Mouse (Mus musculus) heart, embryonic 14.5 days (tissue): ENCODE measurements around the gene Peak1. TPM values are rescaled to one million over a fixed set of nuclear protein-coding genes. Genes with fewer than 3 reads are reported as not detected.

Experiments used
- ATAC-seq: fragments of 200-750 bp; cut with Nextera tagmentation; 2 replicates; pipeline ENCODE4 v1.8.0; 2017; ENCODE audit warnings: low read depth, moderate TSS enrichment; ENCODE audit not compliant: insufficient number of reproducible peaks, insufficient read depth, low FRiP score
- H3K27ac ChIP-seq, 2 experiments: fragments of 200-500 bp in 1 of 2; fragments of 300-500 bp in 1 of 2; sonication (generic) in 1 of 2; replicated peaks in 1 of 2; 2 replicates each; pipeline ENCODE4 v1.5.1; 2012 to 2014; ENCODE audit warnings: low read depth in 2 of 2, low read length in 2 of 2, control low read depth in 1 of 2, mild to moderate bottlenecking in 1 of 2, mixed read lengths in 1 of 2; ENCODE audit not compliant: control insufficient read depth in 1 of 2, insufficient read depth in 1 of 2
- H3K27me3 ChIP-seq: fragments of 300-500 bp; sonication (generic); 2 replicates; pipeline ENCODE4 v1.6.1; 2014; ENCODE audit warnings: mild to moderate bottlenecking, low read length, control low read depth; ENCODE audit not compliant: control insufficient read depth, insufficient read depth
- H3K36me3 ChIP-seq: fragments of 300-500 bp; sonication (generic); 2 replicates; pipeline ENCODE4 v1.6.1; 2014; ENCODE audit warnings: mild to moderate bottlenecking, control low read depth, low read length, mixed read lengths; ENCODE audit not compliant: control insufficient read depth, insufficient read depth
- H3K4me1 ChIP-seq, 2 experiments: fragments of 200-500 bp in 1 of 2; fragments of 300-500 bp in 1 of 2; sonication (generic) in 1 of 2; 2 replicates each; pipeline ENCODE4 v1.6.1; 2012 to 2014; ENCODE audit warnings: low read length in 2 of 2, control low read depth in 1 of 2, mixed read lengths in 1 of 2; ENCODE audit not compliant: control insufficient read depth in 2 of 2, insufficient read depth in 2 of 2
- H3K4me2 ChIP-seq: fragments of 300-500 bp; sonication (generic); 2 replicates; pipeline ENCODE4 v1.6.1; 2014; ENCODE audit warnings: mild to moderate bottlenecking, low read length
- H3K4me3 ChIP-seq, 2 experiments: fragments of 200-500 bp in 1 of 2; fragments of 300-500 bp in 1 of 2; sonication (generic) in 1 of 2; 2 replicates each; pipeline ENCODE4 v1.5.1; 2012 to 2014; ENCODE audit warnings: low read length in 2 of 2, mild to moderate bottlenecking in 2 of 2, control low read depth in 1 of 2, low read depth in 1 of 2, moderate library complexity in 1 of 2; ENCODE audit not compliant: control insufficient read depth in 1 of 2, insufficient read depth in 1 of 2
- H3K9ac ChIP-seq: fragments of 300-500 bp; sonication (generic); 2 replicates; pipeline ENCODE4 v1.6.1; 2014; ENCODE audit warnings: mild to moderate bottlenecking, low read length
- H3K9me3 ChIP-seq: fragments of 300-500 bp; sonication (generic); 2 replicates; pipeline ENCODE4 v1.6.1; 2016; ENCODE audit warnings: low read length, control low read depth; ENCODE audit not compliant: control insufficient read depth
- WGBS: fragments of 180-500 bp; shearing (Covaris S2); extraction: QIAGEN DNeasy Blood & Tissue Kit; methylation state at CpG from one replicate; pipeline ENCODE4 v1.1.7; 2014; 5-methylcytosine and 5-hydroxymethylcytosine counted together
- polyA plus RNA-seq: library from polyadenylated mRNA; unstranded; fragments of >200 nt; fragmentation: Nextera tagmentation; extraction: Ambion mirVana; gene quantifications from 2 replicates; pipeline ENCODE4 v1.2.1, GENCODE M21; 2014

The Peak1 gene
- polyA plus RNA-seq, 1 experiment from 2014 or later, result 22.4 TPM

DNA sequence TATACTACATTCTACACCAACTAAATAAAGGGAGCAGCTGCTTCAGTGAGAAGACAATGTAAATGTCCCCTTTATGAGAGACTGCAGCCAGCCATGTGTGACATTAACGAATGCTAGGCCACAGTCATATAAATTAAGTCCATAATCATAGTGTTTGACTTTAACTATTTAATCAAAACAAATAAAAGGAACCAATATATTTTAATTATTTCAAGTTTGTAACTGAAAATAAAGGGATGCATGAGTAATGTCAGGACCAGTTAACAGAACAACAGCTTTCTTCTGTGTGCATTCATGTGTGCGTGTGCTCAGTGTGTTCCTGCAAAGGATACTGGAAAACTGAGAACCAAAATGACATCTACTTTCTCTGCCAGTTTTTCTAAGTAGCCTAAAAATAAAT, 113.3 kb downstream of the Peak1 start:
- peaks cover 0 to 3% of the 10 kb centered on the region in 2 experiments; a peak in 1 of 4 replicates for H3K4me1 ChIP-seq
- no peak overlapping the region for H3K4me3 ChIP-seq
- H3K36me3 ChIP-seq, result no peaks in the 10 kb centered on the region
- H3K9ac ChIP-seq, result no peak overlapping the region
- H3K27ac ChIP-seq, result no peak overlapping the region
- ATAC-seq, result no peak
- 89% methylated on average over 2 of the region's 2 CpGs for WGBS
- no peak overlapping the region for H3K4me2 ChIP-seq
- H3K9me3 ChIP-seq, result no peaks in the 10 kb centered on the region
- H3K27me3 ChIP-seq, result no peaks in the 10 kb centered on the region

DNA sequence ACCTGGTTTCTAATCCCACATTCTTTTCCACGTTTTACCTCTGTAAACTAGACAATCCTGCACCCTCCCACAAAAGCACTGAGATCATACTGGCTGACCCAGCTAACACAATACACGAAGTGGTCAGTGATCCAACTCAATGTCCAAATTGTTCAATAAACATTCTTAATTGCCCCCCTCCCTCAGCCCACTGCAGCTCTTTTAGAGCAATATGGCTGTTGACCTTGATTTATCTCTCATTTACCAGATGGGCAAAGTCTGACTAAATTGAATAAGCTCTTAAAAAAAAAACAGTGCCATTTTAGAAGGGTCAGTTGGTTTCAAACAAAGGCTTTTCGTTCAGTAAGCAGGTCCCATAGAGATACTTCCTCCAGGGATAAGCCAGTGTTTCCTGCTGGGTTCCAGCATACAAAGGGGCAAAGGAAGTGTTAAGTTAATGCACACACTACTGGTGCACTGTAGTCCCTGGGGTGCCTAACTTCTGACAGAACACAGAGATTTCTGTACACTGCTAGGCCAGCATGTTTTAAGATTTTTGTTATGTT, 114.9 kb downstream of the Peak1 start:
- H3K4me3 ChIP-seq, result no peak overlapping the region
- peaks cover 2 to 11% of the 10 kb centered on the region in 2 experiments; a peak in 3 of 4 replicates for H3K4me1 ChIP-seq
- no peak for ATAC-seq
- peak overlapping the region in 1 of 2 experiments; percentile 33; a peak in 1 of 4 replicates for H3K27ac ChIP-seq
- no peaks in the 10 kb centered on the region for H3K27me3 ChIP-seq
- no peak overlapping the region for H3K4me2 ChIP-seq
- H3K9me3 ChIP-seq, result no peaks in the 10 kb centered on the region
- no peaks in the 10 kb centered on the region for H3K36me3 ChIP-seq
- H3K9ac ChIP-seq, result no peak overlapping the region
- WGBS, result 64% methylated on average over 3 of the region's 3 CpGs

DNA sequence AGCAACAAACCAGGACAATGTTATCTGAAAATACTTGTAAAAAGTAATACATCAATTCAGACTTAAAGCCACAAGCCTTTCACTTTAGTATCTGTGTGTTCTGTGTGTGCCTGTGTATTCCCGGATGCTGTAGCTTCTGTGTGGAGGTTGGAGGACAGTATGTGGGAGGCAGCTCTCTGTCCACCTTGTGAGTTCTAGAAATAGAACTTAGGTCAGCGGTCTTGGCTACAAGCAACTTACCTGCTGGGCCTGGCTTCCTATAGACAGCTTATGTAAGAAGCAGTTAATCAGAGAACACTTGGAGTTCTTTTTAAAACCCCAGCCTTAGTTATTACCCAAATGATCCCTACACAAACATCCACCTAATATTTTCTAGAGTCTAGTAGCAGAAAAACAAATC, 127.8 kb downstream of the Peak1 start:
- Histone ChIP-seq H3K4me2 (no peak overlapping the region), H3K36me3 (no peaks in the 10 kb centered on the region), H3K27ac (no peak overlapping the region), H3K4me3 (no peak overlapping the region), H3K9ac (no peak overlapping the region), H3K4me1 (no peaks in the 10 kb centered on the region), H3K9me3 (no peaks in the 10 kb centered on the region), H3K27me3 (no peaks in the 10 kb centered on the region)
- no peak for ATAC-seq
- WGBS, result 53% methylated on average over 2 of the region's 2 CpGs

DNA sequence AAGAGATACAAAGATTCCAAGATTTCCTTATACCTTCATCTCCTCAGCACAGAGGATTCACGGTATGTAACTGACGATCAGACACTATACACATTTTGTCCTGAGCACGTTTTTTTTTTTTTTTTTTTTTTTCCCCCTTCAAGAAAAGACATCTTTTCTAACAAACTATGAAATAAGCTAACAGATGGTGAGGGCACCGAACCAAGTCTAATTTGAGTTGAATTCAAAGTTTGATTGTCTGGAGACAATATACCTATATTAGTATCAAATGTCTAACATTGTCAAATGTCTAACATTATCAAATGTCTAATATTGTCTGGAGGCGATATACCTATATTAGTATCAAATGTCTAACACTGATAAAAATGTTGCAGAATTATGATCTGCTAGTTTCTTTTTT, 135.4 kb downstream of the Peak1 start:
- Histone ChIP-seq H3K4me1 (peaks cover 3 to 9% of the 10 kb centered on the region in 2 experiments; a peak in 3 of 4 replicates), H3K9ac (no peak overlapping the region), H3K4me3 (no peak overlapping the region), H3K9me3 (no peaks in the 10 kb centered on the region), H3K4me2 (no peak overlapping the region), H3K27me3 (no peaks in the 10 kb centered on the region), H3K36me3 (peaks cover 5% of the 10 kb centered on the region; the same call in 1 of the 2 replicates), H3K27ac (no peak overlapping the region)
- ATAC-seq, result no peak
- 86% methylated on average over 5 of the region's 5 CpGs for WGBS

DNA sequence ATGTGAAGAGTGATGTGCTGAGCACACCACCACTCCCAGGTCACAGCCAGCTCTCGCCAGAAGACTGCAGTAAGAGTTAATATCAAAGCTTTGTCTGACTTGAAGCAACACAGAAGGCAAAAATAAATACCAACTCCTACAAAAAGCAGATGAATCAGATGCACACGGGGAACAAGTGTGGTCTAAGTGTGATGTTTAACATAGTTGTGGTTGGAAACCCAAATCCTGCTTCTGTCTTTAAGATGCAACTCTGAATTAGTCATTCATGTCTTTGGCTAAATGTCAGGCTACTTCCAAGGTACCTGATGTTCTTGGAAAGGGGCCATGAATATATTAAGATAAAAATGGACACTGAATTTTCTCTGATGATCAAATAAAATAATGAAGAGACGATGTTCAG, 144.3 kb downstream of the Peak1 start:
- ATAC-seq, result no peak
- Histone ChIP-seq H3K4me3 (no peak overlapping the region), H3K9me3 (no peaks in the 10 kb centered on the region), H3K27ac (no peak overlapping the region), H3K36me3 (0 out of 2 replicates have a peak, but pooled peaks cover 4% of the 10 kb centered on the region), H3K4me2 (no peak overlapping the region), H3K27me3 (no peaks in the 10 kb centered on the region), H3K9ac (no peak overlapping the region), H3K4me1 (no peaks in the 10 kb centered on the region)
- 84% methylated on average over 3 of the region's 3 CpGs for WGBS

DNA sequence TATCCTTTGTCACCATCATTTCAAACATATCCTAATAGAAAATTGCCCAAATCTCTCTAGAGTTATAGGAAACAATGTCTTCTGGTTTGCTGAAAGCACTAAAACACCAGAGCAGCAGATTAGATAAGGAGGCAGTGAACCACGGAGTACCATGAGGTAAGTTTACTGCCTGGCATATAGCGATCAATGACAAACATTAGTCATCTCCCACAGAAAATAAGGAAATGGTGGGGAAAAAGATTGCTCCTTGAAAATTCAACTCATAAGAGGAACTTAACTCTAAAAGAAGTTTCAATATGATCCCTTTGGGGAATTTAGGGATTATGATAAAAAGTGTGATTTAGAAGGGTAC, 145.6 kb downstream of the Peak1 start:
- H3K4me2 ChIP-seq, result no peak overlapping the region
- no peaks in the 10 kb centered on the region for H3K4me1 ChIP-seq
- H3K27me3 ChIP-seq, result no peaks in the 10 kb centered on the region
- no peak overlapping the region for H3K4me3 ChIP-seq
- 30% methylated on average over 2 of the region's 2 CpGs for WGBS
- no peaks in the 10 kb centered on the region for H3K9me3 ChIP-seq
- H3K27ac ChIP-seq, result no peak overlapping the region
- ATAC-seq, result no peak
- H3K36me3 ChIP-seq, result no peaks in the 10 kb centered on the region
- no peak overlapping the region for H3K9ac ChIP-seq

DNA sequence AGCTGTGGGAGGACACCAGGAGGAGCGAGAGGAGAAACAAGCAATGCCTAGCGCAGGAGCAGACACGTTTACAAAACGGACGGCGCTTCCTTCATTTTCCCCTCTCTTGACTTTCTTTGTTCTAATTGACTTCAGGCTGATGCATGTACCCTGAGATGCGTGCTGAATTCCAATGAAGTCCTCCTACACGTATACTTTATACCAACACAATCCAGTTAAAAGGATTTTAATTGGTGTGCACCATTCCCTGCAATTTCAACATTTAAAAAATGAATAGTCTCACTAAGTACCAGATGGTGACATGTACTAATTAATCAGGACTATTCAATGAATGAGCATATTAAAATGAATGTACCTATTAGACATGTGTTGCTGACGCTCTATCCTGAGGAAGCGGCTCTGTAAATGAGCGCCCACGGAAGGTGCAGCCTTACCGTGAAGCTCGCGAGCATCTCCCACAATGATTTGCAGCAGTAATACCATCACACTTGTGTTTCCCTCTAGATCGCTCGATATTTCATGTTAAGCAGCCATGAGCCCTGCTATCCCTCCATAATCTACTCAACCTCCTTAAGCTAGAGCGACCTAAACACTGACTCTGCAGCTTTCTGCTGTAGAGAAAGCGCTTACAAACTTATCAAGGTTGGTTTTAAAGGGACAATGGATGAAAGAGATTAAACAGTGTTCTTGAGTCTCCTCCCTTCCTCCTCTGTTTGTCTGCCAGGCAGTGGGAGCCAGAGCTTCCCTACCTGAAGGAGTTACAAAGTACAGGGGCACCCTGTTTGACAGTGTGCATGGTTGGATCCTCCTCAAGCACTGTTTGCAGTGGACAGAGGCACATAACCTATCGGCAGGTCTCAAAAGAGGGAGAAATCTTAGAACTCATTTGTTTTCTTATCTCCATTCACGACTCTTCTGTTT, 146.3 kb downstream of the Peak1 start:
- H3K36me3 ChIP-seq, result no peaks in the 10 kb centered on the region
- no peak overlapping the region for H3K4me2 ChIP-seq
- no peak overlapping the region for H3K9ac ChIP-seq
- no peak for ATAC-seq
- H3K9me3 ChIP-seq, result no peaks in the 10 kb centered on the region
- peaks cover 0 to 4% of the 10 kb centered on the region in 2 experiments; a peak in 2 of 4 replicates for H3K4me1 ChIP-seq
- no peak overlapping the region for H3K27ac ChIP-seq
- 80% methylated on average over 21 of the region's 21 CpGs for WGBS
- H3K4me3 ChIP-seq, result no peak overlapping the region
- no peaks in the 10 kb centered on the region for H3K27me3 ChIP-seq
